Mouse (Mus musculus): ENCODE measurements around the gene Ucn3.
A peak's percentile ranks its signal among the peaks of the same experiment; 100 is the strongest.

Gene Ucn3

DNA sequence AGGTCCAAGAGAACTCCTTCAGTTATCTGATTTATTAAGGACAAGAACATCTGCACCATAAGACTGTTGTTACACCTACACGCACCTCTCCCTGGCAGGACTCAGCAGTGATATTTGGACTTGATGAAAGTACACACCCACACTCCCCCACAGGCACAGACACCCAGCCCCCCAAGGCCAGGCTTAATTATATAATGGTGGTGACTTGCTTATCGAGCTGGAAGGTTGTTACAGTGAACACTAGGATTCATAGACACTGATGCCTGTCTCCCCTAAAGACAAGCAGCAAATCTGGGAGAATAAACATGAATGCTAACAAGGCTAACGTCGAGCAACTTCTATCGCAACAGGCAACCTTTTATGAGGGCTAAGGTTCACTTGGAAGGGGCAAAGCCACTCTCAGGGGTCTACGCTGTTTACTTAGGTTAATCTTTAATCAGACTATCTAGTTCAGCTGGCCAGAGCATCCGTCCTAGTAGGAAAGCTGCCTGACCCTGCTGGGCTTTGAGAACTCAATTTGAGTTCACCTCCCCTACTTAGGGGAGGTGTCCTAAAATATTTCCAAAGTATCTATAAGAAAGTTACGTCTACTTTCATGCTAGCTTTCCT lies 53.6 kb downstream of the Ucn3 start:
- peak; percentile 43 for DNase-seq

Measured in right cerebral cortex, adult 18-20 months (tissue).